Mouse (Mus musculus) hindbrain, embryonic 10.5 days (tissue): ENCODE results near the gene Guca1a. TPM values are rescaled to one million over a fixed set of nuclear protein-coding genes. Genes with fewer than 3 reads are reported as not detected.

Experiments used
- DNase-seq: peaks from one replicate; pipeline ENCODE4 v3.0.0-alpha.2; 2017; ENCODE audit warnings: low spot score
- H3K27ac ChIP-seq: fragments of 300-500 bp; sonication (generic); 2 replicates; pipeline ENCODE4 v1.5.1; 2016; ENCODE audit warnings: mild to moderate bottlenecking, moderate library complexity
- H3K27me3 ChIP-seq: fragments of 300-500 bp; sonication (generic); 2 replicates; pipeline ENCODE4 v1.6.1; 2016; ENCODE audit warnings: mild to moderate bottlenecking; ENCODE audit not compliant: poor library complexity, insufficient read depth, severe bottlenecking
- H3K36me3 ChIP-seq: fragments of 300-500 bp; sonication (generic); 2 replicates; pipeline ENCODE4 v1.6.1; 2016; ENCODE audit warnings: mild to moderate bottlenecking, moderate library complexity
- H3K4me1 ChIP-seq: fragments of 300-500 bp; sonication (generic); replicated peaks from 2 replicates; pipeline ENCODE4 v1.6.1; 2016; ENCODE audit warnings: mild to moderate bottlenecking
- H3K4me3 ChIP-seq: fragments of 300-500 bp; sonication (generic); 2 replicates; pipeline ENCODE4 v1.5.1; 2016; ENCODE audit warnings: mild to moderate bottlenecking, moderate library complexity
- H3K9me3 ChIP-seq: fragments of 300-500 bp; sonication (generic); 2 replicates; pipeline ENCODE4 v1.6.1; 2016; ENCODE audit warnings: mild to moderate bottlenecking, moderate library complexity
- WGBS: fragments of 180-500 bp; shearing (Covaris S2); methylation state at CpG from one replicate; pipeline ENCODE4 v1.1.7; 2016; 5-methylcytosine and 5-hydroxymethylcytosine counted together
- polyA plus RNA-seq: library from polyadenylated mRNA; unstranded; fragments of >200 nt; fragmentation: Nextera tagmentation; extraction: Ambion mirVana; gene quantifications from 2 replicates; pipeline ENCODE4 v1.2.1, GENCODE M21; 2016

Gene Guca1a
- 1.8 and 2.1 TPM in 2 replicates for polyA plus RNA-seq

- Histone ChIP-seq H3K27ac (no peak within 1 kb of the TSS), H3K36me3 (no peaks in the 10 kb centered on the region), H3K4me3 (no peak within 1 kb of the TSS), H3K27me3 (peaks cover 43% of the 10 kb centered on the region), H3K9me3 (no peaks in the 10 kb centered on the region), H3K4me1 (peaks cover 11% of the 10 kb centered on the region)
- WGBS = 49% methylated on average over 10 of the region's 10 CpGs
- no peak for DNase-seq
Observed at GRCm38 (mm10) chr17:47400451-47400850, at the start of gene Guca1a. Gene Guca1a (minus strand): TSS chr17:47400584.

- H3K27ac ChIP-seq = peak overlapping the region; percentile 46; the same call in 1 of the 2 replicates
- H3K27me3 ChIP-seq = 0 out of 2 replicates have a peak, but pooled peaks cover 2% of the 10 kb centered on the region
- no peaks in the 10 kb centered on the region for H3K36me3 ChIP-seq
- no peak for DNase-seq
- no peaks in the 10 kb centered on the region for H3K9me3 ChIP-seq
- H3K4me1 ChIP-seq = peaks cover 54% of the 10 kb centered on the region
- WGBS = 72% methylated on average over 5 of the region's 5 CpGs
- no peak overlapping the region for H3K4me3 ChIP-seq
Observed at GRCm38 (mm10) chr17:47449432-47449831, 49.0 kb upstream of the Guca1a start.

- Histone ChIP-seq H3K27ac (peak overlapping the region; percentile 46; the same call in 1 of the 2 replicates), H3K36me3 (no peaks in the 10 kb centered on the region), H3K27me3 (peaks cover 8% of the 10 kb centered on the region; the same call in 1 of the 2 replicates), H3K4me1 (peaks cover 57% of the 10 kb centered on the region), H3K4me3 (no peak overlapping the region), H3K9me3 (no peaks in the 10 kb centered on the region)
- DNase-seq = no peak
- WGBS = 45% methylated on average over 8 of the region's 8 CpGs
Observed at GRCm38 (mm10) chr17:47448523-47449372, 48.4 kb upstream of the Guca1a start.

GRCm38 (mm10) chr17:47446561-47446960, 46.2 kb upstream of the Guca1a start:
- Histone ChIP-seq H3K27me3 (peaks cover 9% of the 10 kb centered on the region; the same call in 1 of the 2 replicates), H3K36me3 (no peaks in the 10 kb centered on the region), H3K4me3 (no peak overlapping the region), H3K27ac (no peak overlapping the region), H3K9me3 (no peaks in the 10 kb centered on the region), H3K4me1 (peaks cover 52% of the 10 kb centered on the region)
- no peak for DNase-seq
- WGBS = 89% methylated on average over 11 of the region's 11 CpGs

GRCm38 (mm10) chr17:47446025-47446424, 45.6 kb upstream of the Guca1a start:
- Histone ChIP-seq H3K4me1 (peaks cover 52% of the 10 kb centered on the region), H3K4me3 (no peak overlapping the region), H3K36me3 (no peaks in the 10 kb centered on the region), H3K9me3 (no peaks in the 10 kb centered on the region), H3K27ac (peak overlapping the region; percentile 50), H3K27me3 (peaks cover 12% of the 10 kb centered on the region)
- no peak for DNase-seq
- 59% methylated on average over 9 of the region's 9 CpGs for WGBS

GRCm38 (mm10) chr17:47445518-47445917, 45.1 kb upstream of the Guca1a start:
- peaks cover 17% of the 10 kb centered on the region for H3K27me3 ChIP-seq
- H3K9me3 ChIP-seq = no peaks in the 10 kb centered on the region
- DNase-seq = no peak
- peaks cover 54% of the 10 kb centered on the region for H3K4me1 ChIP-seq
- H3K36me3 ChIP-seq = no peaks in the 10 kb centered on the region
- no peak overlapping the region for H3K27ac ChIP-seq
- 68% methylated on average over 11 of the region's 11 CpGs for WGBS
- no peak overlapping the region for H3K4me3 ChIP-seq

- H3K4me3 ChIP-seq = no peak overlapping the region
- H3K4me1 ChIP-seq = peaks cover 54% of the 10 kb centered on the region
- WGBS = 74% methylated on average over 6 of the region's 6 CpGs
- no peaks in the 10 kb centered on the region for H3K36me3 ChIP-seq
- DNase-seq = no peak
- H3K27me3 ChIP-seq = peaks cover 31% of the 10 kb centered on the region
- H3K27ac ChIP-seq = 0 out of 2 replicates have a peak overlapping the region, but pooled peaks have one; percentile 12
- H3K9me3 ChIP-seq = no peaks in the 10 kb centered on the region
Observed at GRCm38 (mm10) chr17:47444113-47444512, 43.7 kb upstream of the Guca1a start.

GRCm38 (mm10) chr17:47442271-47442670, 41.9 kb upstream of the Guca1a start:
- DNase-seq = no peak
- H3K4me1 ChIP-seq = peaks cover 47% of the 10 kb centered on the region
- H3K27me3 ChIP-seq = peaks cover 50% of the 10 kb centered on the region
- no peak overlapping the region for H3K4me3 ChIP-seq
- no peak overlapping the region for H3K27ac ChIP-seq
- H3K9me3 ChIP-seq = no peaks in the 10 kb centered on the region
- H3K36me3 ChIP-seq = no peaks in the 10 kb centered on the region
- 80% methylated on average over 3 of the region's 3 CpGs for WGBS

- no peaks in the 10 kb centered on the region for H3K9me3 ChIP-seq
- 0 out of 2 replicates have a peak overlapping the region, but pooled peaks have one; percentile 4 for H3K27ac ChIP-seq
- no peak overlapping the region for H3K4me3 ChIP-seq
- H3K4me1 ChIP-seq = peaks cover 51% of the 10 kb centered on the region
- H3K36me3 ChIP-seq = no peaks in the 10 kb centered on the region
- H3K27me3 ChIP-seq = peaks cover 58% of the 10 kb centered on the region
- no peak for DNase-seq
- 70% methylated on average over 19 of the region's 19 CpGs for WGBS
Observed at GRCm38 (mm10) chr17:47441296-47442051, 41.1 kb upstream of the Guca1a start.

- no peaks in the 10 kb centered on the region for H3K36me3 ChIP-seq
- WGBS = 3% methylated on average over 9 of the region's 9 CpGs
- H3K9me3 ChIP-seq = no peaks in the 10 kb centered on the region
- peaks cover 46% of the 10 kb centered on the region for H3K4me1 ChIP-seq
- H3K4me3 ChIP-seq = 0 out of 2 replicates have a peak overlapping the region, but pooled peaks have one; percentile 9
- peak; percentile 34 for DNase-seq
- H3K27ac ChIP-seq = peak overlapping the region; percentile 64
- H3K27me3 ChIP-seq = peaks cover 66% of the 10 kb centered on the region
Observed at GRCm38 (mm10) chr17:47440359-47440890, 40.0 kb upstream of the Guca1a start.

- no peaks in the 10 kb centered on the region for H3K9me3 ChIP-seq
- peaks cover 68% of the 10 kb centered on the region for H3K27me3 ChIP-seq
- WGBS = 38% methylated on average over 9 of the region's 9 CpGs
- H3K4me1 ChIP-seq = peaks cover 44% of the 10 kb centered on the region
- DNase-seq = no peak
- no peaks in the 10 kb centered on the region for H3K36me3 ChIP-seq
- H3K4me3 ChIP-seq = no peak overlapping the region
- no peak overlapping the region; the same call in 1 of the 2 replicates for H3K27ac ChIP-seq
Observed at GRCm38 (mm10) chr17:47439396-47440028, 39.1 kb upstream of the Guca1a start.

GRCm38 (mm10) chr17:47438611-47439010, 38.2 kb upstream of the Guca1a start:
- Histone ChIP-seq H3K4me3 (no peak overlapping the region), H3K27me3 (peaks cover 61% of the 10 kb centered on the region), H3K4me1 (peaks cover 41% of the 10 kb centered on the region), H3K36me3 (no peaks in the 10 kb centered on the region), H3K9me3 (no peaks in the 10 kb centered on the region), H3K27ac (no peak overlapping the region)
- WGBS = 67% methylated on average over 6 of the region's 6 CpGs
- DNase-seq = no peak
